Mouse (Mus musculus): Measurements from ENCODE around the gene Scn5a. TPM values are rescaled to one million over a fixed set of nuclear protein-coding genes. Genes with fewer than 3 reads are reported as not detected.

Scn5a gene
- polyA plus RNA-seq, 1 experiment from 2014 or later, result 1.4 TPM

DNA sequence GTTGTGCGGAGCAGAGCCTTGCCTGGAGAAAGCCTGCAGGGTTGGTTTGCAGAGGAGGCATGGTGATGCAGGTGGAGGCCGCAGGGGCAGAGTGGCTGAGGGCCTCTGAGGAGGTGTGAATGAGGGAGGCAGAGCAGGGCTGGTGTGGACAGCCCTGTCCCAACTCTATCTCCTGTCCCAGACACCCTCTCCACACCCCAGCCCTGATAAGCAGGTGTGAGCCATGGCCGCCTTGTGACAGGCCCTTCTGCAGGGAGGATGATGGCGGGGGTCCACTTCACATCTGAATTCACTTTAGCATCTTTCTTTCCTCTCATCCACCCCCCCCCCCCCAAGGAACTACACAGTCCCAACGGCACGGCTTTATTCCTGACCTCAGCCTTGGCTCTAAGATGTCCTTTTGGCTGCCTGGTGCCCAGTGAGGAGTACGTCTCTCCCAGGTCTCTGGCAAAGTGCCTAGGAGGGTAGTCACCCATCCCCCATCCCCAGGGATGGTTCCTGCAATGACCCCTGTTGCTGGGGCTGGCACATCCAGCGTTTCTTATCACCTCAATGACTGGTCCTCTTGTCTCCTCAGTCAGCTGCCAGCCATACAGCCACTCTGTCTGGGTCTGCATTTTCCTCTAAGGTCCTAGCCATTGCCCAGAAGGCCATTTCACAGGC lies 109.0 kb downstream of the Scn5a start:
- no peak for ATAC-seq
- no peaks in the 10 kb centered on the region for H3K27me3 ChIP-seq (replicated peaks; ENCODE audit: control insufficient read depth, insufficient read depth, low read length)
- H3K4me2 ChIP-seq (ENCODE audit: low read length), result no peak overlapping the region
- WGBS, result 69% methylated on average over 8 of the region's 8 CpGs
- H3K9ac ChIP-seq (replicated peaks; ENCODE audit: low read depth, low read length), result no peak overlapping the region
- no peaks in the 10 kb centered on the region for H3K4me1 ChIP-seq (replicated peaks; ENCODE audit: control insufficient read depth, insufficient read depth, low read length)
- no peak overlapping the region for H3K27ac ChIP-seq (ENCODE audit: low read length)
- H3K36me3 ChIP-seq (ENCODE audit: control insufficient read depth, insufficient read depth), result peaks cover 12% of the 10 kb centered on the region
- no peak overlapping the region for H3K4me3 ChIP-seq (replicated peaks; ENCODE audit: low read length)
- no peaks in the 10 kb centered on the region for H3K9me3 ChIP-seq (ENCODE audit: control insufficient read depth, low read length)

DNA sequence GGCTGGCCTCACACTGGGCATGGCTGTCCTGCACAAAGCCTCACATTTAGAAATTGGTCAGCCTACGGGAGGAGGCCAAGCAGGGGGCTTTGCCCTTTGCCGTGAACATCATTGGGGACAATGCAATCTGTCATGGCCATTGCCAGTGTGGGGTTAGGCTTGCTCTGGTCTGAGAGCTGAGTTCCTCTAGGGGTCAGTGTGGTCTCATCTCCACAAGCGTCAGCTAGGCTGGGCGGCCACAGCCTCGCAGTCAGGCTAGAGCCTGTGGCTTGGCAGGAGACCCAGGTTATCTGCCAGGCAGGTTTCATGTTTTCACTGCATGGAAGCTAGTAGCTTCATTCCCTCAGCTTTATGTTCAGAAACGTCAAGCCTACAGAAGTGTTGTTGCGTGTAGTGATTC lies 113.2 kb downstream of the Scn5a start:
- H3K4me2 ChIP-seq (ENCODE audit: low read length), result no peak overlapping the region
- H3K4me3 ChIP-seq (replicated peaks; ENCODE audit: low read length), result no peak overlapping the region
- no peaks in the 10 kb centered on the region for H3K27me3 ChIP-seq (replicated peaks; ENCODE audit: control insufficient read depth, insufficient read depth, low read length)
- no peaks in the 10 kb centered on the region for H3K4me1 ChIP-seq (replicated peaks; ENCODE audit: control insufficient read depth, insufficient read depth, low read length)
- no peak overlapping the region for H3K27ac ChIP-seq (ENCODE audit: low read length)
- H3K36me3 ChIP-seq (ENCODE audit: control insufficient read depth, insufficient read depth), result peaks cover 32% of the 10 kb centered on the region
- peak; percentile 66; the same call in 1 of the 2 replicates for ATAC-seq
- H3K9ac ChIP-seq (replicated peaks; ENCODE audit: low read depth, low read length), result no peak overlapping the region
- H3K9me3 ChIP-seq (ENCODE audit: control insufficient read depth, low read length), result no peaks in the 10 kb centered on the region
- 70% methylated on average over 7 of the region's 7 CpGs for WGBS

DNA sequence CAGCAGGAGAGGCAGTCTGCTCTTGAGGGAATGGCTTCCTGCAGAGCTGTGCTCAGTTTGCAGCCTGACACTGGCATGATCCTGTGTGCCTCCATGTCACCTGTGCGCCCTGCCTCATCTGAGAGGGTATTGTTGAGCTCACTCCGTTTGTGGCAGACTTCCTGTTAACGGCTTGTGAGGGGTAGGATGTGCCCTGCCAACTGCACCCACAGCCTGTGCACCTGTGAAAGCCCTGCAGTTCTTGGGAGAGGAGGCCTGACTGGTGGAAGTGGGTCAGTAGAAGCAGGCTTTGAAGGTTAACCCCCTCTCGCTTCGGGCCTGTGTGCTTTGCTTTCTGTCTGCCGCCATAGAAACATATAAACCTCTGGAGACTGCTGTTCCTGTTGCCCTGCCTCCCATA lies 113.8 kb downstream of the Scn5a start:
- 87% methylated on average over 6 of the region's 6 CpGs for WGBS
- peaks cover 32% of the 10 kb centered on the region for H3K36me3 ChIP-seq (ENCODE audit: control insufficient read depth, insufficient read depth)
- H3K27me3 ChIP-seq (replicated peaks; ENCODE audit: control insufficient read depth, insufficient read depth, low read length), result no peaks in the 10 kb centered on the region

DNA sequence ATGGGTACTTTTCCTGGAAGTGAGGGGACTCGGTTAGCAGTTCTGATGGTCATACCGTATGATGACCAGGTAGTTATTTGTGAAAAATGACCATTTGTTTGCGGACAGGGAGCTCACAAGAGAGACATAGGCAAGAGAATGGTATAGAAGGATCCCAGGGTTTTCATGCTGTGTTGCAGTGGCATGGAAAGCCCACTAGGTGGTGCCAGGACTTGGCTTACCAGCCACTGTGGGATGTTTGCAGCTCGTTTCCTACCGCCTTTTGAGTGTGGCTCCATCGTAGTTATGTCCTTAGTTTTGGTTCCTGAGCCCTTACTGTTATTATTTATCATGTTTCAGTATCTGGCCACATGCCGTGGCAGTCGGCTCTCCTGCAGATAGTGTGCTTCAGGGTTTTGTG lies 118.4 kb downstream of the Scn5a start:
- H3K27me3 ChIP-seq (replicated peaks; ENCODE audit: control insufficient read depth, insufficient read depth, low read length), result no peaks in the 10 kb centered on the region
- WGBS, result 42% methylated on average over 8 of the region's 8 CpGs
- H3K9me3 ChIP-seq (ENCODE audit: control insufficient read depth, low read length), result no peaks in the 10 kb centered on the region
- no peak overlapping the region for H3K4me3 ChIP-seq (replicated peaks; ENCODE audit: low read length)
- H3K27ac ChIP-seq (ENCODE audit: low read length), result no peak overlapping the region
- H3K4me2 ChIP-seq (ENCODE audit: low read length), result no peak overlapping the region
- no peak overlapping the region for H3K9ac ChIP-seq (replicated peaks; ENCODE audit: low read depth, low read length)
- H3K4me1 ChIP-seq (replicated peaks; ENCODE audit: control insufficient read depth, insufficient read depth, low read length), result no peaks in the 10 kb centered on the region
- peaks cover 25% of the 10 kb centered on the region for H3K36me3 ChIP-seq (ENCODE audit: control insufficient read depth, insufficient read depth)
- peak; percentile 75 for ATAC-seq

More for the DNA sequence above, 113.8 kb downstream of the Scn5a start:
- H3K4me2 ChIP-seq (ENCODE audit: low read length), result no peak overlapping the region
- H3K9me3 ChIP-seq (ENCODE audit: control insufficient read depth, low read length), result no peaks in the 10 kb centered on the region
- ATAC-seq, result no peak
- no peaks in the 10 kb centered on the region for H3K4me1 ChIP-seq (replicated peaks; ENCODE audit: control insufficient read depth, insufficient read depth, low read length)
- H3K27ac ChIP-seq (ENCODE audit: low read length), result no peak overlapping the region
- no peak overlapping the region for H3K9ac ChIP-seq (replicated peaks; ENCODE audit: low read depth, low read length)
- H3K4me3 ChIP-seq (replicated peaks; ENCODE audit: low read length), result no peak overlapping the region

DNA sequence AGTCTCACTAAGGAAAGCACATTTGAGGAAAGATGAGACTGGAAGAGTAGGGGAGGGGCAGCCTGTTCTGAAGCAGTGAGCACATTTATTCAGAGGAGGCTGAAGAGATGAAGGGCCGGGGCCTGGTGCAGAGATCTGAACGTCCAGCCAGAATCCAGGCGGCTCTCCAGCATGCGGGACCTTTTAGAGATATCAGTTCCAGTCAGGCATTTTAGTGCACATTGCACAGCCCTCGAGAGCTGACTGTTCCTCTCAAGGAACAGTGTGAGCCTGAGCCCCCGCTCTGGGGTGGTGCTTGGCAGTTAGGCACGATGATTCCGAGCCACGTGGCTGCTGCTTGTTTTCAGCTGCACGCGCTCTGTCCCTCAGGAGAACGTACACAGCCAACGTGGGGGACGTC lies 121.7 kb downstream of the Scn5a start:
- ATAC-seq, result no peak
- Histone ChIP-seq H3K4me3 (replicated peaks; ENCODE audit: low read length) (no peak overlapping the region), H3K27ac (ENCODE audit: low read length) (no peak overlapping the region), H3K9me3 (ENCODE audit: control insufficient read depth, low read length) (no peaks in the 10 kb centered on the region), H3K9ac (replicated peaks; ENCODE audit: low read depth, low read length) (no peak overlapping the region), H3K4me1 (replicated peaks; ENCODE audit: control insufficient read depth, insufficient read depth, low read length) (no peaks in the 10 kb centered on the region), H3K36me3 (ENCODE audit: control insufficient read depth, insufficient read depth) (peaks cover under 1% of the 10 kb centered on the region), H3K27me3 (replicated peaks; ENCODE audit: control insufficient read depth, insufficient read depth, low read length) (no peaks in the 10 kb centered on the region), H3K4me2 (ENCODE audit: low read length) (no peak overlapping the region)
- 87% methylated on average over 14 of the region's 14 CpGs for WGBS

DNA sequence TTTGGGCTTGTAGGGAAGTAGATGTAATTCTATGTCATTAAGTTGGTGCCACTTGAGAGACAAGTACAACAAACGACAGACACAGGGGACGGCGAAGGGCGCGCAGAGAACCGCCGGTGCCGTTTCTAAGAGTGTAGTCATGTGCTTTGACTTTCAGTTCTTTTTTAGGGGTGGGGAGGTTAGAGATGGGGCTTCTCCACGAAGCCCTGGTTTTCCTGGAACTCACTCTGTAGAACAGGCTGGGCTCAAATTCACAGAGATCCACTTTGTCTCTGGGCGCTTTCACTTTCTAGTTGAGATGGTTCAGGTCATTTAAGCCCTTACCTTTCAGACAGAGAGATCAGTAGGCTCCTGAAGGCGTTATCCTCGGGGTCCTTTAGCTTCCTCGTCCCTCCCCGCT lies 122.8 kb downstream of the Scn5a start:
- Histone ChIP-seq H3K36me3 (ENCODE audit: control insufficient read depth, insufficient read depth) (no peaks in the 10 kb centered on the region; the same call in 1 of the 2 replicates), H3K27ac (ENCODE audit: low read length) (no peak overlapping the region), H3K4me1 (replicated peaks; ENCODE audit: control insufficient read depth, insufficient read depth, low read length) (no peaks in the 10 kb centered on the region), H3K27me3 (replicated peaks; ENCODE audit: control insufficient read depth, insufficient read depth, low read length) (no peaks in the 10 kb centered on the region), H3K9me3 (ENCODE audit: control insufficient read depth, low read length) (no peaks in the 10 kb centered on the region), H3K9ac (replicated peaks; ENCODE audit: low read depth, low read length) (no peak overlapping the region), H3K4me3 (replicated peaks; ENCODE audit: low read length) (no peak overlapping the region), H3K4me2 (ENCODE audit: low read length) (no peak overlapping the region)
- WGBS, result 89% methylated on average over 14 of the region's 14 CpGs
- ATAC-seq, result no peak

DNA sequence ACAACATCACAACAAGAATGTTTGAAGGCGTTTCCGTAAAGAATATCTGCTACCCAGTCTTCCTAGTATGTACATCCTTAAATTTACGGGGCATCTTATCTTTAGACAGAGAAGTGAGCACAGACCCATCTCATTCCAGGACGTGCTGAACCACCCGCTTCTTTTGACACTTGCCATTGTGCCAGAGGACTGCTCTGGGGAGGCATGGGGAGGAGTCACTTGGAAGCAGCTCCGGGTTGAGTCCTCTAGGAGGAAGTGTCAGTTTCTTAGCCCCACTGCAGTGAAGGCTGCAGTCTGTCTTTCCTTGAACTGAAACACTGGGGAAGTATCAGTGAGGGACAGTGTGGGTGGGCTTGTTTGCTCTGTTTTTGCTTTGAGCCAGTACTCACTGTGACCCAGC lies 133.1 kb downstream of the Scn5a start:
- H3K4me2 ChIP-seq (ENCODE audit: low read length), result peak overlapping the region; percentile 92
- no peak for ATAC-seq
- H3K9ac ChIP-seq (replicated peaks; ENCODE audit: low read depth, low read length), result peak overlapping the region; percentile 88
- peaks cover 23% of the 10 kb centered on the region for H3K36me3 ChIP-seq (ENCODE audit: control insufficient read depth, insufficient read depth)
- no peak overlapping the region for H3K27ac ChIP-seq (ENCODE audit: low read length)
- H3K4me3 ChIP-seq (replicated peaks; ENCODE audit: low read length), result peak overlapping the region; percentile 81
- no peaks in the 10 kb centered on the region for H3K9me3 ChIP-seq (ENCODE audit: control insufficient read depth, low read length)
- peaks cover 13% of the 10 kb centered on the region for H3K4me1 ChIP-seq (replicated peaks; ENCODE audit: control insufficient read depth, insufficient read depth, low read length)
- 30% methylated on average over 6 of the region's 6 CpGs for WGBS
- no peaks in the 10 kb centered on the region for H3K27me3 ChIP-seq (replicated peaks; ENCODE audit: control insufficient read depth, insufficient read depth, low read length)

DNA sequence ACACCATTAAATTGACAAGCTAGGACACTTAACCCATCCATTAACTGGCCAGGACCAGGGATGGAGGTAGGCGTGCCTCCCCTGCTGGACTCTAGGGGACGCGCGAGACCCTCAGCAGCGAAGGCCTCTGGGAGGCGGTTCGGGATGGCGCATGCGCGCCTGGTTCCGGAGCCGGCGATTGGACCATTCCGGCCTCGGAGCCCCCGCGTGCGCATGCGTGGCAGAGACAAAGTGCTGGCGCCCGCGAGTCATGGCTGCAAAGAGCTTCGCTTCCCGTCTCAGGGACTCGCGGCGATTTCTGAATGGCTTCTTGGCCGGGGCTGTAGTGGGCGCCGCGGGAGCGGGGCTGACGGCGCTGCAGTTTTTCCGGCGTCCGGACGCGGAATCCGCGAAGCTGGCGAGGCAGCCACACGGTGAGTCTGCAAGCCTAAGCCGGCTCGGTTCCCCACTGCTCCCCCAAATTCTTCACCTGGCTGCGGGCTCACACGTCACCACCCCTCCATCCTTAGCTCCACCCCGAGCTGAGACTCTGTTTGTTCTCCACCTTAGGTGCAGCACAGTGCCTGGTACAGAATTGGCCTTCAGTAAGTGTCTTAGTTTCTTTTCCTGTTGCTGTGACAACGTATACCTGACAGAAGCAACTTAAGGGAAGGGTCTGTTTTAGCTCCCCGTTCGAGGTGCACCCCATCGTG lies 133.9 kb downstream of the Scn5a start, which contains the start of gene Exog:
Exog (plus strand) TSS at position 206 of the 692 bp plus-strand sequence.
- peak within 1 kb of the TSS; percentile 92 for H3K4me2 ChIP-seq (ENCODE audit: low read length)
- peak; percentile 91 for ATAC-seq
- H3K9me3 ChIP-seq (ENCODE audit: control insufficient read depth, low read length), result no peaks in the 10 kb centered on the region
- H3K36me3 ChIP-seq (ENCODE audit: control insufficient read depth, insufficient read depth), result peaks cover 17% of the 10 kb centered on the region
- H3K4me1 ChIP-seq (replicated peaks; ENCODE audit: control insufficient read depth, insufficient read depth, low read length), result peaks cover 13% of the 10 kb centered on the region
- WGBS, result 0% methylated on average over 49 of the region's 52 CpGs
- H3K27ac ChIP-seq (ENCODE audit: low read length), result peak within 1 kb of the TSS; percentile 88
- H3K27me3 ChIP-seq (replicated peaks; ENCODE audit: control insufficient read depth, insufficient read depth, low read length), result no peaks in the 10 kb centered on the region
- peak within 1 kb of the TSS; percentile 88 for H3K9ac ChIP-seq (replicated peaks; ENCODE audit: low read depth, low read length)
- H3K4me3 ChIP-seq (replicated peaks; ENCODE audit: low read length), result peak within 1 kb of the TSS; percentile 81

DNA sequence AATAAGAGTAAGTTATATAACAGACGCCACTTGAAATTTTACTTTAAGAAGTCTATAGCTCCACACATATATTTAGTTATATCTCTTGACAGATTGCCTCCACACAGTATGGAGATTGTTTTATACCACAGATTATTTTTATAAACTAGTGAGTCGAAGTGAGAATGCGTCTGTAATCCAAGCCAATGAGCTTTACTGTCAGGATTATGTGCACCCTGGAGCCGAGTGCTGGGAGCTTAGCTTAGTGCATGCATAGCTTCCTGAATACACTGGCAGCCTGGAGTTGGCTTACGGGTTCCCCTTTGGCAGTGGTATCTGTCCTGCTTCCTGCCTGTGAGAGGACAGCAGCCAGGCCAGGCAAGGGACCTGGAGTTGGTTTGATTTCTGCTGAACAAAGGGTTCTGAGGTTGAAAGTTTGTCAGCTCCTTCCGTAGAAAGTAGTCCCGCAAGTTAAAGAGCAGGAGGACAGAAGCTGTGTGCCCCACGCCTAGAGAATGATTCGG lies 140.3 kb downstream of the Scn5a start:
- ATAC-seq, result no peak
- Histone ChIP-seq H3K4me1 (replicated peaks; ENCODE audit: control insufficient read depth, insufficient read depth, low read length) (no peaks in the 10 kb centered on the region), H3K36me3 (ENCODE audit: control insufficient read depth, insufficient read depth) (peaks cover 14% of the 10 kb centered on the region), H3K9me3 (ENCODE audit: control insufficient read depth, low read length) (no peaks in the 10 kb centered on the region), H3K9ac (replicated peaks; ENCODE audit: low read depth, low read length) (no peak overlapping the region), H3K27ac (ENCODE audit: low read length) (no peak overlapping the region), H3K27me3 (replicated peaks; ENCODE audit: control insufficient read depth, insufficient read depth, low read length) (no peaks in the 10 kb centered on the region), H3K4me2 (ENCODE audit: low read length) (no peak overlapping the region), H3K4me3 (replicated peaks; ENCODE audit: low read length) (no peak overlapping the region)
- 94% methylated on average over 9 of the region's 9 CpGs for WGBS
